Mouse (Mus musculus): Measurements from ENCODE around the gene Fam210b.
A peak's percentile ranks its signal among the peaks of the same experiment; 100 is the strongest.
"Not testable (repeated sequence)": the region's sequence is repeated elsewhere in the genome, so short reads cannot be mapped to it uniquely, and the experiment has no call there.

Fam210b gene

DNA sequence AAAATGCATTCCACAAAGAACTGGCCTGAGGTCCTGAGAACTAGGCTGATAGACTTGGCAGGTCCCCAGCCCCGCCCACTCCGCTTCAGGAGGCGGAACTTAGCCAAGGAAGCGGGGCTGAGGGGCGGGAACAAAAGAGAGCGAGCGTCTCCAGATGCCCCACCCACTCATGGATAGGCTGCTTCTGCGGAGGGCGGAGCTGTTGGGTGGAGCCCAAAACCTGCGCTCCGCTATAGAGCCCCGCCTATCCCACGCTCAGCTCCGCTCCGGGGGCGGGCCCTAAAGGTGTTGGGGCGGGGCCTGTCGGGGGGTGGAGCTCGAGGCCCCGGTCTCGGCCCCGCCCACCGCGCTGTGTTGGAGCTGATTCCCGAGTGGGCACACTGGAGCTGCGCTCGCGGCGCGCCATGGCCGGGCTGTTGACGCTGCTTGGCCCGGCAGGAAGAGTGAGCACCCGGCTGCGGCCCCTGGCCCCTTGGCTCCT is at the start of gene Fam210b:
Gene Fam210b, plus strand, starts transcription at position 308 of the 481 bp plus-strand sequence.
- DNase-seq (ENCODE audit: low spot score), result peak; percentile 92

GRCm38 (mm10) chr2:172298083-172298482 is 47.3 kb upstream of the Fam210b start:
- DNase-seq (ENCODE audit: low spot score), result no peak

- DNase-seq (ENCODE audit: low spot score), result no peak
Observed at GRCm38 (mm10) chr2:172298542-172298941, 46.8 kb upstream of the Fam210b start.

- DNase-seq (ENCODE audit: low spot score), result no peak
Observed at GRCm38 (mm10) chr2:172299126-172299921, 46.0 kb upstream of the Fam210b start.

DNA sequence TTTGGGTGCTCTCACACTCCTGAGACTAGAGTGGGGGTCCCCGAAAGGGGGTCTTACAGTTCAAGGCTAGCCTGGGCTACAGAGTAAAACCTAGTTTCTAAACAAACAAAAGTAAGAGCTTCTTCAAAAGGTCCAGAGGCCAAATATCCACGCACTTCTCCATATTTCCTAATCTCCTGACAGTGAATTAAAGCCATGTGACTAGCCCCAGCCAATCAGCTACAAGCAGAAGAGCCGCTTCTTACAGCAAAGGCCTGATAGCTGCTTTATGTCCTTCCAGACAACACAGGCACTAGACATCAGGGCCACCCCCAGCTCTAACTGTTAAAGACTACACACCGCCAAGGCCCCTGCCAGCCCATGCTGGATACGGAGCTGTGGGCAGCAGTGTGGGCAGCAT is 43.0 kb upstream of the Fam210b start:
- DNase-seq (ENCODE audit: low spot score), result no peak

GRCm38 (mm10) chr2:172304118-172304708 is 41.2 kb upstream of the Fam210b start:
- no peak for DNase-seq (ENCODE audit: low spot score)

GRCm38 (mm10) chr2:172305546-172305945 is 39.8 kb upstream of the Fam210b start:
- not testable (repeated sequence) for DNase-seq (ENCODE audit: low spot score)

DNA sequence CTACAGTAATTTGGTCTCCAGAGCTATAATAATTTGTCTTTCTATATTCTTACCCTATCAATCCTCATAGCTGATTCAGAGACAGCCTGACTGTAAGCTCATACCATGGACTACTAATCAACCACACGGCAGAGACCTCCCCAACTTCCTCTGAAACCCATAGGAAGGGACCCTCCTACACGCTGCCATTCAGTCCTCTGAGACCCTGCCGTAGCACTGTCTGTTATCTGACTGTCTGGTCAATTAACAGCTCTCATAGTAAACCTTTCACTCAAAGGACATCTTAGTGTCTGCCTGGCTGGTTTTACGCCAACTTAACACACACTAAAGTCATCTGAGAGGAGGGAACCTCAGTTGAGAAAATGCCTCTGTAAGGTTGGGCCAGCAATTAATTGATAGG is 38.8 kb upstream of the Fam210b start:
- no peak for DNase-seq (ENCODE audit: low spot score)

GRCm38 (mm10) chr2:172311731-172312130 is 33.6 kb upstream of the Fam210b start:
- DNase-seq (ENCODE audit: low spot score), result no peak

DNA sequence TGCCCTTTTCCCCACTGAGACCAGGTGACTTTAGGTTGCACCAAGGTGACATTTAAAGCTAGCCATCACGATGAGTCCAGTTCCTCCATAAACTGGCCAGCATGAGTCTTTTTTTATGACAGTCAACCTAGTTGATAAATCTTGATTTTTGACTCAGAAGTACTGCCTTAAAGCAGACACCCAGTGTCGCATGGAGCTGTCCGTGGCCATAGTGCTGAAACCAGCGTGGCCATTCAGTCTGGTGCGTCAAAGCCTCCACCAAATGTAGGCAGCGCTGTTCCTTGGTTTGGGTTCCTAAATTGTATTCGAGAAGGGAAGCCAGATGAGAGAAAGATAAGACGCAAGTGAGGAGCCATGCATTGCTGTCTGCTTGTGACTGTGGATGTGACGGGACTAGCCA is 24.5 kb upstream of the Fam210b start:
- DNase-seq (ENCODE audit: low spot score), result peak; percentile 67

DNA sequence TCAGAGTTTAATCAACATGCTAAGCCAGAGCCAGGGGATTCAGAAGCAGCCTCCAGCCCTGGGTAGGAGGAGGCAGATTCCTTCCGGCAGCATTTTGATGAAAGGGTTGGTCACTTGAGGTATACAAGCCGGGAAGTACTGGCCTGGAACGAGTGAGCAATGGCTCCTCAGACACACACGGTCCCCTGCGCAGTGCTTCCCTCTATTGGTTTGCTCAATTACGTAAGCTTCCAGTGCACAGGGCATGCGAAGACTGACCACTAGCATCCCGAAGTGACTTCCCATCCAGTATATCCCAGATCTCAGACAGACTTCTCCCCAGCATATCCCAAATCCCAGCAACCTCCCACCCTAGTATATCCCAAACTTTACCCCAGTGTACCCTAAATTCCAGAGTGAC is 17.1 kb upstream of the Fam210b start:
- no peak for DNase-seq (ENCODE audit: low spot score)

- peak; percentile 41 for DNase-seq (ENCODE audit: low spot score)
Observed at GRCm38 (mm10) chr2:172329179-172329578, 16.2 kb upstream of the Fam210b start.

- DNase-seq (ENCODE audit: low spot score), result no peak
Observed at GRCm38 (mm10) chr2:172338206-172338942, 7.0 kb upstream of the Fam210b start.

GRCm38 (mm10) chr2:172340936-172341335 is 4.4 kb upstream of the Fam210b start:
- DNase-seq (ENCODE audit: low spot score), result no peak

DNA sequence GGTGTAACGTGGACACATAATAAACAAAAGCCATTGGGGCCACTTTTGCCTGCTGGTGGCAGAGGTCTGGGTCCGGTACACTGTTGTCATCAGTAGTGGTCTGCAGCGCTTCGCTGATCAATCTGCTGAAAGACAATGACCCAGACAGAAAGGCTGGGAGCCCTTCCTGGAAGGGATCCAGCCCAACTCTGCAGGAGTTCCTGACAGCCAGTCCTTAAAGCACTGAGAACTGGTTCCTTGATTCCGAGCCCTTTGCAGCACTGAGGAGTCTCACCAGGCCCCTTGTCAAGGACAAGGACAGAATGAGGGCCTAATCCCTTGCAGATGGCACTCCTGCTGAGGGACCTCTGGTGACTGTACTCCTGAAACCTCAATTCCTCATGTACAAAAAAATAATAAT is 3.8 kb upstream of the Fam210b start:
- DNase-seq (ENCODE audit: low spot score), result no peak

GRCm38 (mm10) chr2:172343751-172344150 is 1.6 kb upstream of the Fam210b start:
- DNase-seq (ENCODE audit: low spot score), result no peak

- DNase-seq (ENCODE audit: low spot score), result no peak
Observed at GRCm38 (mm10) chr2:172344669-172345068, 696 bp upstream of the Fam210b start.

- no peak for DNase-seq (ENCODE audit: low spot score)
Observed at GRCm38 (mm10) chr2:172346034-172346929, 917 bp downstream of the Fam210b start.

- DNase-seq (ENCODE audit: low spot score), result no peak
Observed at GRCm38 (mm10) chr2:172346933-172347611, 1.7 kb downstream of the Fam210b start.

GRCm38 (mm10) chr2:172348297-172348950 is 3.1 kb downstream of the Fam210b start:
- DNase-seq (ENCODE audit: low spot score), result no peak

DNA sequence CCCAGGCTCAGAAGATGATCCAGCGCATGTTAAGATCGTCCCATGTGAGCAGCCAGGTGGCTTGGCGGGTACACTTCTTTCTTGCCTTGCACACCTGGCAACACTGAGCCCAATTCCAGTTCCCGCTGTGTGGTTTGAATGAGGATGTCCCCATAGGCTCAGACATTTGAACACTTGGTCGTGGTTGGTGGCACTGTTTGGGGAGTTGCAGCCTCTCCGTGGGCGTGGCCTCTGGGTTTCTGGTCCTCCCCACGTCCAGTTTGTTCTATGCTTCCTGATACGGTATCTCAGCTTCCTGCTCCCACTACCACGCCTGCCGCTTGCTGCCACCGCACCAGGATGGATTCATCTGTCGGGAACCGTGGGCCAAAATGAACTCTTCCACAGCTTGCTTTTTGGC is 4.4 kb downstream of the Fam210b start:
- DNase-seq (ENCODE audit: low spot score), result no peak
